Mouse (Mus musculus): ENCODE measurements around the gene Tbl1xr1.

Tbl1xr1 gene

DNA sequence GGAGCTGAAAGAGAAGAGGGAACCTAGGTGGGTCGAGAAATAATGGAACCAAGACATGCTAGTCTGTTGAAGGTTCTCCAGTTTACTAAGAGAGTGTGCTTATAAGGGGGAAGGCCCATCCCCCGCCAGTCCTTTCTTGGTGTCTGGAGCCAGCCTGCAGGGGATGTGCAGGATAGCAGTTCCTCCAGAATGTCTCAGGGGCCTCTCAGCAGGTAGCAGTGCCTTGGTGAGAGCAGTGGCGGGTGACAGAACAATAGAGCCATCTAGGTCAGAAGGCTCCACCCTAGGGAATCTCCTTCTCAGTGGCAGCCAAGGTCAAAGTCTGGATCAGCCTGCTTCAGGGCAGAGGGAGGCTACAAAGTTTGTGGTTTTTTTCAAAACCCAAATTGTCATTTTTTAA, 45.3 kb downstream of the Tbl1xr1 start:
- CTCF ChIA-PET: interaction anchor here in 1 of 4 experiments (1.3 kb wide), 1 partner anchor 22 kb away, joined by 3 read pairs; no protein-coding TSS in a partner anchor
- POLR2A ChIA-PET: interaction anchor here in 3 of 4 experiments (0.7 to 3.3 kb wide), 19 partner anchors 7 to 50 kb away, joined by 3 to 16 read pairs (median 4); partner anchors contain the start of gene Tbl1xr1 (in 2 of the 3)

DNA sequence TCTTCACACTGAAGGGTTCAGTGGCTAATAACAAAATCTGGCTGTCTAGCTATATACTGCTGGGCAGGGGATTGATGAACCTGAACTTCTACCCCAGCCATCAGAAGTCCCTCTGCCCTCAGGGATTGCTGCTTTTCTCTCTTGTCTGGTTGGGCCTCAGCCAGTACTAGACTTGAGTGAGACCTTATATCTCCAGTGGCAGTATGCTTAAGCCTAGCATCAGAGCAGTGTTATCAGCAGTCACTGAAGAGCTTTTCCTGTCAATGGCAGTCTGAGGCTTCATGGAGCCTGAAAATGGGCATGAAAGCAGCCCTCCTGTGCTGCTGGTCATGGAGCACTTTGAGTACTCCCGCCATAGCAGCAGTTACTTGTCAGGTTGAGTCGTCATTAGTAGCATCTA, 46.7 kb downstream of the Tbl1xr1 start:
- ChIA-PET POLR2A (interaction anchor here in 2 of 4 experiments (0.7 to 5.1 kb wide), 11 partner anchors 10 to 94 kb away, joined by 3 to 24 read pairs (median 5); no protein-coding TSS in a partner anchor), CTCF (interaction anchor here in 1 of 4 experiments (1.2 kb wide), 1 partner anchor 20 kb away, joined by 3 read pairs; no protein-coding TSS in a partner anchor)

DNA sequence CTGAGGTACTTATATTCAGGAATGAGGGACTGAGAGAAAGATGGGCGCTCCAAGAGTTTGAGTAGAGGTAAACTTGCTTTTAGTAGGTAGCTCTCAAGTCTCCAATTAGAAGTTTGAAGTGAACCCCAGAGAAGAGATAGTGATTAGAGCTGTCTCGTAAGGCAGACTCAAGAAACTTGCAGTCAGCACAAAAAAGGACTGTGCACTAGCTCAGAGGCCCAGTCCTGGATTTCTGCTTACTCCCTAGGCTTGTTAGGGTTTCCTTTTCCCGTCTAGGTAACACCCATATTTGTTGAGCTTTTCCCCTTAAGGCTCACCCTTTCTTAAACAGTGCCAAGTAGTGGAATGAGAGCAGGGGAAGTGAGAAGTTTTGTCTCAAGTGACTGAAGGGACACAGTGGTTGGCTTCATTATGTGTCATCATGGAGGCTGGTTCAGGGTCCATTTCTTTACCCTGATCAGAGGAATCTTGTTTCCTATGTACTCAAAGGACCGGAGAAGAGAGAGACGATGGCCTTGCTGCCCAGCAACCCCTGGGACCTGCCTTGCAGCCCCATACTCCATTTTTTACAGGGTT, 49.9 kb downstream of the Tbl1xr1 start:
- ChIA-PET POLR2A (interaction anchor here in 3 of 4 experiments (0.6 to 8.9 kb wide), 12 partner anchors 11 to 234 kb away, joined by 3 to 111 read pairs (median 3); no protein-coding TSS in a partner anchor), CTCF (interaction anchor here in 1 of 4 experiments (0.6 to 2.0 kb wide), 2 partner anchors 17 to 113 kb away, joined by 5 read pairs; no protein-coding TSS in a partner anchor)

DNA sequence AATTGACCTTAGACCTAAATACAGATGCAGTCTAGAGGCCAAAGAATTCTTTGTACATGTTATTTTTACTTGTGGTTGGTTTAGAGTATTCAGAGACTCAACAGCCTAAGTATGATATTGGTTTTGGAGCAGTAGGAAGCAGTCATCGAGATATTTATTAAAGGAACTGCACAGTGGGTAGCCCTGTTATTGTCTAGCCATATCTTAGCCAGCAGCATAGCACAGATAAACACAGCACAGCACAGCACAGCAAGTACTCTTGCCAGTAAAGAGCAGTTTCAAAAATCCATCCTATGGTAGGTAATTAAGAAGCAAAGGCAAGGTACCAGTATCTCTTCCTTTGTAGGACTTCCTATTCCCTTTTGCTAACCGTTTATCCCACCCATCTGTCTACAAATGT, 54.8 kb downstream of the Tbl1xr1 start:
- POLR2A ChIA-PET: interaction anchor here in 2 of 4 experiments (0.9 to 8.9 kb wide), 4 partner anchors 12 to 57 kb away, joined by 3 to 111 read pairs (median 6); partner anchors contain the start of gene Tbl1xr1 (in 1 of the 2)

DNA sequence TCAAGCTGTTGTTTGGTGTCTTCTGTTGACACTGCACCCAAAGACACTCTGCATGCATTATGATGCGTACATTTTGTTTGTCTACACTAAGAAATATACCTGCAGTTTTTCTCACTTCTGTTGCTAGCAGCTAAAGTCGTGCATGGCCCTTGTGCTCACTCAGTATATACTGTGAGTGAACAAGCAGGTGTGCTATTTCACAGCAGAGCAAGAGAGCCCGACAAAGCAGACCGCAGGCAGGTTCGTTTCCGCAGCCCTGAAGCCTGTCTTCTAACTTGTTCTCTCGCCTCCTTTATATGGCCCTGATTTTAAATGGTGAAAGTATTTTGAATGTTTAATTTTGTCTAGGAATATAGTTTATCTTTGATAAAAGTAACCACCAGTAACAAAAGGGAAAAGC, 57.2 kb downstream of the Tbl1xr1 start:
- POLR2A ChIA-PET: interaction anchor here in 2 of 4 experiments (0.7 to 8.9 kb wide), 9 partner anchors 8 to 74 kb away, joined by 3 to 111 read pairs (median 4); partner anchors contain the start of gene Tbl1xr1 (in 1 of the 2)
- CTCF ChIA-PET: interaction anchor here in 2 of 4 experiments (1.1 to 1.3 kb wide), 2 partner anchors 9 to 10 kb away, joined by 5 to 7 read pairs; no protein-coding TSS in a partner anchor

More for the DNA sequence above, 54.8 kb downstream of the Tbl1xr1 start:
- CTCF ChIA-PET: interaction anchor here in 2 of 4 experiments (0.8 to 1.5 kb wide), 2 partner anchors 11 to 12 kb away, joined by 3 to 5 read pairs; no protein-coding TSS in a partner anchor

DNA sequence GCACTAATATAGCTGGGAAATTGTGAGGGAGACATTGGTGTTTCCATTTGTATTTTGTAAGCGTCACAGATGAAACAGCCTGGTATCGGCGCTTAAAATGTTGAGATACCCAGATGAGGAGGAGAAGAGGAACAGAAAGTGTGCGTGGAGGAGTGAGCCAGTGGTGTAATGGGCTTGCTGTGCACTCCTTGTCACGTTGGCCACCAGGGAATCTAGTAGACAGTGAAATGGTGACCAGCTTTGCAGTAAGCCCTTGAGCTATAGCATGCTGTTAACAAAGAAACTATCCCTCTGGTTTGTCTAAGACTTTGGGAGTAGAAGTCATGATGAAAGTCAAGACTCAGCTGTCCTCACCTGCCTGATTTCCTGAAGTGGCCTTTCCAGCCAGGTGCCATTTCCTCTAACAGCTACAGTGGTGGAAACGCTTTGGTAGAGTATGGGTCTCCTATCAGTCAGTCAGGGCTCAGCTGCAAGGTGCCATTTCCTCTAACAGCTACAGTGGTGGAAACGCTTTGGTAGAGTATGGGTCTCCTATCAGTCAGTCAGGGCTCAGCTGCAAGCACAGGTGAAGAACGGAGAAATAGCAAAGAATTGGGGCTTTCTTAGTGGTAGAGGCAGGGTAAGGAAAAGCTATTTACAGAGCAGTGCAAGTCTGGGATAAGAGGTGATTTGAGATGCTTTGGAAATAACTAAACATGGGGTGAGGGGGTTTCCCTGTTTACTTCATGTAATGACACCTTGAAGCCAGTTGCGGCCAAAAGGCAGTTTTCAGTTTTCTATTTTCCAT, 61.5 kb downstream of the Tbl1xr1 start:
- POLR2A ChIA-PET: interaction anchor here in 3 of 4 experiments (0.6 to 12.8 kb wide), 14 partner anchors 9 to 63 kb away, joined by 3 to 111 read pairs (median 3); partner anchors contain the start of gene Tbl1xr1 (in 1 of the 3)
- CTCF ChIA-PET: interaction anchor here in 2 of 4 experiments (0.5 to 1.6 kb wide), 3 partner anchors 12 to 467 kb away, joined by 3 to 5 read pairs (median 3); no protein-coding TSS in a partner anchor

DNA sequence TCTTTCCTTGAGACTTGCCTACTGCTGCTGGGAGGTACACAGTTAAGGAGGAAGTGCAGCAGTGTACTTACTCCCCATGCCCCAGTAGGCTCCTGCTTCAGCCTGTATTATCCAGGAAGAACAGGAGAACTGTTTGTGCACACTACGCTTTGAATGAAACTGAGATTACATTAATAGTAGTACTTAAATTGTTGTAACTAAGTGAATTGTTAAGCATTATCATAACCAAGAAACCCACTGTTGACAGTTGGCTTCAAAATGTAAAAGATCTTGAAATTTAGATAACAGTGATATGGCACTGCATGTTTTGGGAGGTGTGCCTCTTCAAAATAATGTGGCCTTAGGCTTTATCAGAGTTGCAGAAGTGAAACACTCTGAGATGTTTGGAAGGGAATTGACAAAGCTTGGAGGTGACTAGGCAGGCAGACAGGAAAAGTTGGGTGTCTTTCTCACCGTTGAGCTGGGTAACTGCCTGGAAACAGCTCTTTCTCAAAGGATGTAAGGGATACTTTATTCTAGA, 62.2 kb downstream of the Tbl1xr1 start:
- POLR2A ChIA-PET: interaction anchor here in 3 of 4 experiments (0.6 to 12.8 kb wide), 14 partner anchors 9 to 64 kb away, joined by 3 to 111 read pairs (median 4); partner anchors contain the start of gene Tbl1xr1 (in 1 of the 3)
- CTCF ChIA-PET: interaction anchor here in 1 of 4 experiments (1.6 kb wide), 1 partner anchor 11 kb away, joined by 3 read pairs; no protein-coding TSS in a partner anchor

DNA sequence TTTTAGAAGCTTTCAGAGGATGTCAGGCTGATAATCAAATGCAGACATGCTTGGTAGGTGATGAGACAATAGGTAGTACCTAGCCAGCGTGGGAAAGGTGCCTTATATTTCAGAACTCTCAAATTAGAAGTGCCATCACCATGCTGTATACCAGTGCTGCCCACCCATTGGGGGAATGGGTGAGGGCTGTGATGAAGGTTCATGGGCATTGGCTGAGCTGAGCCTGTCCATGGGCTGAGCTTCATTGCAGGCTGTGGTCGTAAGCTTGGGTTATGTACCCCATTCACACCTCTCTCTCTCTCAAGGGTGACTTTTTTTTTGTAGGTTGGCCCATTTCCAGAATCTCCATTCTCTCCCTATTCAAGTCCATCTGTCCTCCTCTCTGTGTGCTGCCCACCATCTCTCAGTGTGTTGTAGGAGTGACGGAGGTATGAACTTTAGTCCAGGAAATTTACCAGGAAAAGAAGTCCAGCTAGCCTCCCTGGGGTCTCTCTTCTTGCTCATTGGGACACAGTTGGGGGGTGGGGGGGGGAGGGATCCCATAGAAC, 63.7 kb downstream of the Tbl1xr1 start:
- ChIA-PET CTCF (interaction anchor here in 1 of 4 experiments (0.5 kb wide), 1 partner anchor 66 kb away, joined by 4 read pairs; no protein-coding TSS in a partner anchor), POLR2A (interaction anchor here in 2 of 4 experiments (0.6 to 12.8 kb wide), 16 partner anchors 9 to 83 kb away, joined by 3 to 111 read pairs (median 4); partner anchors contain the start of gene Tbl1xr1 (in 1 of the 2))

DNA sequence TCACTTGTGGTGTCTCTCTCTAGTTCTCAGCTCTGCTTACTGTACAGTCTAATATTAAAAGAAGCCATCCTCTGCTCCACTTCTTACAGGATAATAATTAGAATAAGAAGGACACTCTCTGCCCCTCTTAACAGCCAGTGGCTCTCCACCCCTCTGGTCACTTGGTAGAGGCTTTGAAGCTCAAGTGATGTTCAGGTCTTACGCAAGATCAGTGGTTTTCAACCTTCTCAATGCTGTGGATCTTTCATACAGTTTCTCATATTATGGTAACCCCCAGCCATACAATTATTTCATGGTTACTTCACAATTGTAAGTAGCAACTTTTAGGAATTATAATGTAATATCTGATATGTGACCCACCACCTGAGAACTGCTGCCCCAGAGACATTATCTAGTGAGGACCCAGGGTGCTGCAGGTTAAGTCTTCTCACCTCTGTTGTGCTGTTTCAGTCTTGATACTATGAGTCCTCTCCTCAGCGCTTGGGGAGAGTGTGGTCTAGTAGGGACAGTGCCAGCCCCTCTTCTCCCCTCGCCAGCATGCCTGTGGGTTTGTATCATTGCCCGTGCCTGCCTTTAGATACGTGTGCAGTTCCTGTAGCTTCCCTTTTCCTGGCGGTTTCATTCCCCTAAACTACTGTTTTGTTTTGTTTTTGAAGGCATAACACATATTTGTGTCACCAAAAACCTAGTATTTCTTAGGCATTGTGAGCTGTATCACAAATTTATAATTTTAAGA, 65.7 kb downstream of the Tbl1xr1 start:
- POLR2A ChIA-PET: interaction anchor here in 3 of 4 experiments (0.5 to 12.8 kb wide), 10 partner anchors 9 to 67 kb away, joined by 3 to 111 read pairs (median 7); no protein-coding TSS in a partner anchor
- CTCF ChIA-PET: interaction anchor here (0.6 to 2.3 kb wide), 6 partner anchors 9 to 30 kb away, joined by 3 to 8 read pairs (median 4); no protein-coding TSS in a partner anchor

DNA sequence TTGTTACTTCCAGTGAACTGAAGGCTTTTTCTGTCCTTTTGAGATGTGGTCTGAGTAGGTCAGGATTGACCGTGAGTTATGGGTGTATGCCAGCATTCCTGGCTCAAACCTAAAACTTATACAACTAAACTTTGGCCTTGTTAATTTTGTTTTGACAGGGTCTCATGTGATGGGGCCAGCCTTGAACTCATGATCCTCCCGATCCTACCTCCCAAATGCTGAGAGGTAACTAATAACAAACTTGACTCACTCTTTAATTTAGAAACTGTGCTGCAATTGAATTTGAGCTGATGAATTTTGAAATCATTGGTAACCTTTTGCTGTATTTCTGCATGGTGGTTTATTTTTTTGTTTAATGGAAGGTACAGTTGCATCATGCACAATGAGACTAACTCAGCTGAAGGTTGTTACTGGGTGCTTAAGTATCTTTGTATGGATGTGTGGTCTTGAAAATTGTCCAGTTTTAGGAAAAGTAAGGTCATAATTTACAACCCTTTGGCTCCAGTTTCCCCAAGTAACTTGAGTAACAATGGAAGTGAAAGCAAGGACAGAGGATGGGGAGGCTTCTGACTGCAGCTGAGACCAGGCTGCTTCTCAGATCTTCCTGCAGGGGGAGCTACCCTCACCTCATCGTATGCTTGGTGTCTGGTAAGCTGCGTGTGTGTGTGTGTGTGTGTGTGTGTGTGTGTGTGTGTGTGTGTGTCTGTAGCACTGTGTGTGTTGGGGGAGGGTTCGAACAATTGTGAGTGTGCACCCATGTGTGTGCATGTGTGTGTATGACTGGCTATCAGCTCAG, 66.6 kb downstream of the Tbl1xr1 start:
- ChIA-PET CTCF (interaction anchor here (0.5 to 2.3 kb wide), 46 partner anchors 8 to 322 kb away, joined by 3 to 24 read pairs (median 4); no protein-coding TSS in a partner anchor), POLR2A (interaction anchor here (0.6 to 12.8 kb wide), 25 partner anchors 11 to 637 kb away, joined by 3 to 111 read pairs (median 4); partner anchors contain the start of gene Tbl1xr1 (in 1 of the 4))

DNA sequence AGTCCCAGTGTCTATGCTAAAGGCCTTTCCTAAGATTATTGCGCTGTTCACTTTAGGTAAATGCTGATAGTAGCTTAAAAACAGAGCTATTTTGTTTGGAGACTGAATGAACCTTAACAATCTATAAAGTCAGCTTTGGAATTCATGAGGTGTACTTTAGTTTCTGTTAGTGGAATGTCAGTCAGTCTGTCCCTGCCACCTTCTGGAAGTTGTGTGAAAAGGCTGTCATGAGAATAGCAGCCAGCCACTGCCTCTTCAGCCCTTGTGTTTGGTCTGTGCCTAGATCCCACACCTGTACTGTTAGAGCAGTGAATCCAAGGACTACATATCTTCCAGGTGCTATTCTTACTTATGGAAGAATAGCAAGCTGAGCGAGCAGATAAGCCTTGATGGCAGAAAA, 67.8 kb downstream of the Tbl1xr1 start:
- ChIA-PET POLR2A (interaction anchor here (0.6 to 12.8 kb wide), 20 partner anchors 10 to 78 kb away, joined by 3 to 111 read pairs (median 4); partner anchors contain the start of gene Tbl1xr1 (in 1 of the 4)), CTCF (interaction anchor here (0.8 to 2.3 kb wide), 11 partner anchors 10 to 187 kb away, joined by 3 to 8 read pairs (median 4); no protein-coding TSS in a partner anchor)

DNA sequence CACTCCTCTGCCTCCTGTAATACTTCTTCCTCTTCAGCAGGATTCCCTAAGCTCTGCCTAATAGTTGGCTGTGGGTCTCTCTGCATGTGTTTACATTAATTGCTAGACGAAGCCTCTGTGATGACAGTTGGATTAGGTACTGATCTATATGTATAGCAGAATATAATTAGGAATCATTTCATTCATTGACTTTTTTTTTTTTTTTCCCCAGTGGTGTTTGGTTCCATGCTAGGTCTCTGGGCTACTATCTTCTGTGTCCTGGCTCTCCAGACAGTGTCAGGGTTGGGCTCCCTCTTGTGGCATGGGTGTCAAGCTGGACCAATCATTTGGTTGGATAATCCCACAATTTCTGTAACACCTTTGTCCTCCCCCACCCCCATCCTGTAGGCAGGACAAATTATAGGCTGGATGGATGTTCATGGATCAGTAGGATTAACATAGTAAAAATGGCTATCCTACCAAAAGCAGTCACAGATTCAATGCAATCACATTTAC, 71.0 kb downstream of the Tbl1xr1 start:
- ChIA-PET POLR2A (interaction anchor here in 3 of 4 experiments (0.5 to 12.8 kb wide), 6 partner anchors 9 to 23 kb away, joined by 3 to 111 read pairs (median 4); no protein-coding TSS in a partner anchor), CTCF (interaction anchor here in 2 of 4 experiments (0.7 kb wide), 3 partner anchors 25 to 973 kb away, joined by 3 to 9 read pairs (median 4); no protein-coding TSS in a partner anchor)

DNA sequence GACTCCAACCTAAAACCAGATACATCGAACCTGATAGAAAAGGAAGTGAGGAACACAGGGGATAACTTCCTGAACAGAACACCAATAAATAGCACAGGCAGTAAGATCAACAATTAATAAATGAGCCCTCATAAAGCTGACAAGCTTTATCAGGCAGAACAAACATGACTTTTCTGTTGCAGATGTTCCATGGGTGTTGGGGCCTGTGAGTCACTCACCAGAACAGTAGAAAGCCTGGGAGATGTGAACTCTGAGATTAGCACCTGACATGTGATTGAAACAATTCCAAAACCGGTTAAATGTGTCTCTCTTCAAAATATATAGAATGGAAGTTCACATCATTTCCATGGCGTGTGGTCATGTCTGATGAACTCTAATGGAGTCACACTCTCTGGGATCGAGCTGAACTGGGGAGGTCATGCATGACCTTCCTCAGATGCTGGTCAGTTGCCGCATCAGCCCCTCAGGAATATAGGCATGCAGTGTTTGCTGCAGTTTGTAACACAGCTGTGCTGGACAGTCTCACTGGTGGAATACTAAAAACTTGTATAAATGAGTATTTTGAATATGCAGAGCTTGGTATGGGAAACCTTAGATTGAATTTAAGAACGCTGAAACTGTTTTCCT, 72.0 kb downstream of the Tbl1xr1 start:
- POLR2A ChIA-PET: interaction anchor here in 2 of 4 experiments (0.6 to 12.8 kb wide), 18 partner anchors 8 to 212 kb away, joined by 3 to 111 read pairs (median 3); partner anchors contain the start of gene Tbl1xr1 (in 2 of the 2)
- CTCF ChIA-PET: no interaction called here

DNA sequence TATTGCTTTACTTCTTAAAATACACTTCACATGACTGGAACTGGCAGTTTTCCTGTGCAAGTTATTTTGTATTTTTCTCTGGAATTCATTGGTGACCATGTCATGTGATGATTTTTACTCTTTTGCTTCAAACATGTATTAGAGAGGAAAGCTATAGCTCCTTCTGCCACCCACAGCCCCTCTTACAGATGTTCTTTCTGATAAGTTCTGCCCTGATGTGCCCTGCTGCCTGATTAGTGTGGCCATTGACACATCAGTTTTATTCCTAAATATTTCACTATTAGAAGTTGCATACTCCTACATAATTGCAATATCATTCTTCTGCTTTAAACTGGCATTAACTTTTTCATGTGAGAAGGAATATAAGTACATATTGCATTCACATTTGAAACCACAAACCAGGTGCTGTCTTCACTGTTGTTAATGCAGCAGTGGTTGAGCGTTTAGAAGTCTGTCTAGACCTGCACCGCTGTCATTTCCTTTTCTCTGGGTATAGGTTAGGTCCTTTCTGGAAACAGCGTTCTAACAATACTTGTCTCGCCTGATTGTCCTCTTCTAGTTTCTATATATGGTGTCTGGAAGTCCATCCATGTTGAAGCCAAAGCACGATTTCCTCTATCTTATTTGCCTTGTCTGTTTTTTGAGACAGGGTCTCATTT, 74.5 kb downstream of the Tbl1xr1 start:
- ChIA-PET POLR2A (interaction anchor here in 1 of 4 experiments (0.6 to 2.4 kb wide), 6 partner anchors 10 to 115 kb away, joined by 3 to 13 read pairs (median 3); no protein-coding TSS in a partner anchor), CTCF (no interaction called here)

DNA sequence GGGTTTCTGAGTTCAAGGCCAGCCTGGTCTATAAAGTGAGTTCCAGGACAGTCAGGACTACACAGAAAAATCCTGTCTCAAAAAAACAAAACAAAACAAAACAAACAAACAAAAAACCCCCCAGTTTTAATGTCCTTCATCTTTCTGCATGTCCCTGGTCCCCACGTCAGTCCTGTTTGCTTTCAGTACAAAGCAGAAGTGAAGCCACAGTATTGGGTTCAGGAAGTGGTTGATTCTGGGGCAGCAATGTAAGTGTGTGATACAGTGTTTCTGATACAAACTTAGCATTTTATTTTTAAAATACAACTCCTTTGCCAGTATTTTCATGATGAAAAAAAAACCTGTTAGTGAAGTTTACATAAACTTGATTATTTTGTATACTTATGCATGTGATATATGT, 76.3 kb downstream of the Tbl1xr1 start:
- CTCF ChIA-PET: interaction anchor here in 1 of 4 experiments (1.0 kb wide), 1 partner anchor 9 kb away, joined by 3 read pairs; no protein-coding TSS in a partner anchor

More for the DNA sequence above, 76.3 kb downstream of the Tbl1xr1 start:
- POLR2A ChIA-PET: no interaction called here

All from embryonic stem cell, embryonic (primary cell).